Mouse (Mus musculus): ENCODE measurements around the gene Stat6.

Stat6 gene

DNA sequence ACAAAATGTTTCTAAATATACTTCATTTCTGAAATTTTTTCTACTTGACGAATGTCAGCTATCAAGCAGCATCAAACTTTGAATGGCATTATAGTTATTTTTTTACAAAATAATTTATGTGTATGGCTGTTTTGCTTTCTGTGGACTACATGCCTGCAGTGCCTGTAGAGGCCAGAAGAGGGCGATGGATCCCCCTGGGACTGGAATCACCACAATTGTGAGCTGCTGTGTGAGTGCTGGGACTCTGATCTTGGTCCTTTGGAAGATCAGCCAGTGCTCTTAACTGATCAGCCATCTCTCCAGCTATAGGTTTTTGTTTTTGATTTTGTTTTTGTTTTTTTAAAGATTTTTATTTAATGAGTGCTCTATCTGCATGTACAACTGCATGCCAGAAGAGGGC is 28.5 kb downstream of the Stat6 start:
- peak; percentile 72 for DNase-seq (ENCODE audit: low read depth, low spot score)

GRCm38 (mm10) chr10:127674046-127674655 is 31.4 kb downstream of the Stat6 start:
- no peak for DNase-seq (ENCODE audit: low read depth, low spot score)

- peak; percentile 93 for DNase-seq (ENCODE audit: low read depth, low spot score)
Measured at GRCm38 (mm10) chr10:127674794-127675522, 32.2 kb downstream of the Stat6 start.

DNA sequence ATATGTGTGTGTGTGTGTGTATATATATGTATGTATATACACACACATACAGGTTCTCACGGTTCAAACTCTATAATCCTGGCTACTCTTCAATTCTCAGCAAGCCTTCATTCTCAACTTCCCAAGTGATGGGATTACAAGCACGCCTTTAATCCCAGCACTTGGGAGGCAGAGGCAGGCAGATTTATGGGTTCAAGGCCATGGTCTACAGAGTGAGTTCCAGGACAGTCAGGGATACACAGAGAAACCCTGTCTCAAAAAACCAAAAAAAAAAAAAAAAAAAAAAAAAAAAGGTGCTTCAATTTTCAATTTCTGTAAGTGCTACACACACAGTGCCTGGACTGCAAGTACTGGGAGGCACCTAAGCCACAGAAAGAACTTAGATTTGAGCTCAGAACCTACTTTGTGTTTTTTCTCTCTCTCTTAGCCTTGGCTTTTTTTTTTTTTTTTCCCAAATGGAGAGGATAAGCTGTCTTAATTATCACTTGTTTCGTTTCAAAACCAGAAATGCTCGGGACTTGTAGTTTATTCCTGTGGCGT is 33.1 kb downstream of the Stat6 start:
- DNase-seq (ENCODE audit: low read depth, low spot score): peak; percentile 39

GRCm38 (mm10) chr10:127676691-127677548 is 34.1 kb downstream of the Stat6 start:
- peak; percentile 99 for DNase-seq (ENCODE audit: low read depth, low spot score)

DNA sequence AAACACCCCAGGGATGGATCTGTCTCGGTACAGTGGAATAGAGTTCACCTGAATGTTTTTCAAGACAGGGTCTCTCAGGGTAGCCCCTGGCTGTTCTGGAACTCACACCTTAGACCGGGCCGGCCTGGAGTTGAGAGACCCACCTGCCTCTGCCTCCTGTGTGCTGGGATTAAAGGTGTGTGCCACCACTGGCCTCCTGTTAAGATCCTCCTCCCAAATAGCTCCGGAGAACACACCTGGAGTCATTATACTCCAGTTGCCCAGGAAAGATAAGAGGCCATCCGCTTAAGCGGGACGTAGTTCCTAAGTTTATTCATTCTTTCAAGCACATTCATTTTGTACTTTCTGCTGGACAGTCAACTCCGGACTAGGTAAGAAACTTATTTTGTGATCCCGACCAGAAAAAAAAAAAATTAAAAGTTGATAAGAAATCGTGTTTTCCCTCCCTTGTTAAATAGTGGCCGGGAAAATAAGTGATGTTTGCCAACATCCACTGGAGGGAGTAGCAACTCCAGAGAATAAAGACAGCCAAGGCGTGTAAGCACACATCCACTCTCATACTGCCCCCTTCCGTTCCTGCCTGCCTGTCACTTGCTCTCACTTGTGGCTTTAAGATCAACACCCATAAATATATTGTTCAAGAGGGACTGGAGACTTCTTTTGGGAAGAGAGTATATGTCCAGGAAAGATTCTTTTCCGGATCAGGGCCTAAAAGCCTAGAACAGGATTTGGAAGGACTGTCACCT is 35.0 kb downstream of the Stat6 start:
- peak; percentile 83 for DNase-seq (ENCODE audit: low read depth, low spot score)

GRCm38 (mm10) chr10:127679208-127679607 is 36.4 kb downstream of the Stat6 start:
- no peak for DNase-seq (ENCODE audit: low read depth, low spot score)

DNA sequence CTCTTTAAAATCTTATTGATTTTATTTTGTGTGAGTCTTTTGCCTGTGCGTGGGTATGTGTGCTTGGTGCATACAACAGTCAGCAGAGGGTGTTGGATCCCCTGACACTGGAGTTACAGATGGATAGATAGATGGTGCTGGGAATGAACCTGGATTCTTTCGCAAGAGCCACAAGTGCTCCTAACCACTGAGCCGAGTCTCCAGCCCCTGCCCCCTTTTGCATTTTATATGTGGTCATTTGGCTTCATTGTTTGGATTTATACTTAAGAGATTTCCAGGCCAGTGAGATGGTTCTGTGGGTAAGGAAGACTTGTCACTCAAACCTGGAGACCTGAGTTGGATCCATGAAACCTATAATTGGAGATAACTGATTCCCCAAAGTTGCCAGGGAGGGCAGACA is 37.1 kb downstream of the Stat6 start:
- DNase-seq (ENCODE audit: low read depth, low spot score): no peak

DNA sequence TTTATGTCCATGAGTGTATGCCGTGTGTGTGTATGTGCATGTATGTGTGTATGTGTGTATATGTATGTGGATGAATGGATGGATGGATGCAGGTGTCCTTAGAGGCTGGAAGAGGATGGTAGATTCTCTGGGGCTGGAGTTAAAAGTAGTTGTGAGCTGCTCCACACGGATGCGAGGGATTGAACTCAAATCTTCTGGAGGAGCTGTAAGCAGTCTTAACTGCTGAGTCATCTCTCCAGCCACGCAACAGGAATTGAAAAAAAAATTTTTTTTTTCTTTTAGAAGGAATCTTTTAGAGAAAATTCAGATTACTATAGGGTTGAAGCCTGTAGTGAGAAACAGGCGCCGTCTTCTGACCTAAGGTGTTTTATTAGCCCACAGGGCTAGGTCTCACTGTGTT is 40.1 kb downstream of the Stat6 start:
- no peak for DNase-seq (ENCODE audit: low read depth, low spot score)

- no peak for DNase-seq (ENCODE audit: low read depth, low spot score)
Measured at GRCm38 (mm10) chr10:127691053-127691452, 48.3 kb downstream of the Stat6 start.

- peak; percentile 41 for DNase-seq (ENCODE audit: low read depth, low spot score)
Measured at GRCm38 (mm10) chr10:127694636-127695035, 51.9 kb downstream of the Stat6 start.

DNA sequence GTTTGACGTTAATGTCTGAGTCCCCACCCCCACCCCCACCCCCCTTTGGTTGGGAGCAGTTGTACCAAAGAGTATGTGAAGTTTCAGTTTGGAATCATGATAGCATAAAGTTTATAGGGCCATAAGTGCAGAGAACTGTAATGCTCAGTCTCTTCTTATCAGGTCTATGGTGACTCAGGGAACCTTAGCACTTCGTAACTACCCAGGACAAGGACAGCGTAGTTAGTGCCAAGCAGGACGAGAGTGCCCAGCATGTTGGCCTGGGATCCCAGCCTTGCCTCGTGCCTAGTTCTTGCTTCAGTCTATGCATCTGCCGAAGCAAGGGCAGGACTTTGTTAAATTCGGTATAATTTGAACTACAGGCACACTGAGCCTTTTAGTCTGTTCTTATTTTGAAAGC is 53.0 kb downstream of the Stat6 start:
- no peak for DNase-seq (ENCODE audit: low read depth, low spot score)

GRCm38 (mm10) chr10:127698966-127699365 is 56.2 kb downstream of the Stat6 start:
- DNase-seq (ENCODE audit: low read depth, low spot score): no peak

- DNase-seq (ENCODE audit: low read depth, low spot score): no peak
Measured at GRCm38 (mm10) chr10:127703299-127703698, 60.5 kb downstream of the Stat6 start.

GRCm38 (mm10) chr10:127704293-127704692 is 61.5 kb downstream of the Stat6 start:
- no peak for DNase-seq (ENCODE audit: low read depth, low spot score)

DNA sequence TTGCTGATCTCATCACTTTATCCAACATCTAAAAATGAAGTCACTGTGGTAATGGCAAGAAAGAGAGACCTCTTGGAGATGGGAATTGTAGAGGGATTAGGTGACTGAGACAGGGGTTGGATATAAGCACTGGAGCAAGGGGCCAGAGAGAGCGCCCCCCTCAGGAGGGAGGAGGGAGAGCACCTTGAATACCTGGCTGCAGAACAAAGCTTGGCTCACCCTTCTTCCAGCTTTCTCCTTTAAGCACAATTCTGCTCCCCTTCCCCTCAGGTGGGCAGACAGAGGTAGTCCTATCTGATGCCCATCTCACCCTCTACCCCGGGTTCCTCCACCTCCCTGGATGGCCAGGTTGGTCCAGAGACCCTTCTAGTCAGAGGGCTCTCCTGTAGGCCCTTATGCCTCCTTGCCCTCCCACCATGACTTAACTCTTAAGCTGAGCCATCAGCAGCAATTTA is 62.0 kb downstream of the Stat6 start, which contains the start of gene Myo1a:
Gene Myo1a (plus strand): TSS at position 405 of the 455 bp plus-strand sequence.
- no peak for DNase-seq (ENCODE audit: low read depth, low spot score)

GRCm38 (mm10) chr10:127705783-127706182 is 63.0 kb downstream of the Stat6 start:
- DNase-seq (ENCODE audit: low read depth, low spot score): no peak

DNA sequence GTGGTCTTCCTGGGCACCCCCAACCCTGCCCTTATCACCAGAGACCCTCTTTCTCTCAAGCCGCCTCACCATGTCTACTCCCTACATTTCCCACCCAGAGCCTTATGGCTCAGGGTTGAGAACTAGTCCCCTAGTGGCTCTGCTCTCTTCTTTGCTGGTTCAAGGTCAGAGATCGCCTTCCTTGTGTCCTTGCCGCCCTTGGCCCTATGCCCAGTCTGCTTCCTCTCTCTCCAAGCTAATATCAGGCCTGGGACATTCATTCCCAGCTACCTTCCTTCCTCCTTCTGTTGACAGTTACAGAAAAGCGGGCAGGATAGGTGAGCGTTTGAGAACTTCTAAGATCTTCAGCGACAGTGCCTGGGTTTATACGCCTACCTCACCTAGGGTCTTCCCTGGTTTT is 64.9 kb downstream of the Stat6 start:
- DNase-seq (ENCODE audit: low read depth, low spot score): no peak

- no peak for DNase-seq (ENCODE audit: low read depth, low spot score)
Measured at GRCm38 (mm10) chr10:127708850-127709370, 66.1 kb downstream of the Stat6 start.

- DNase-seq (ENCODE audit: low read depth, low spot score): no peak
Measured at GRCm38 (mm10) chr10:127710331-127710730, 67.5 kb downstream of the Stat6 start.

Data from A20 (cell line).